Mouse (Mus musculus) forebrain, postnatal 0 days (tissue): ENCODE results near the gene Mcf2l. TPM values are rescaled to one million over a fixed set of nuclear protein-coding genes. Genes with fewer than 3 reads are reported as not detected.

Experiments used
- ATAC-seq: fragments of 200-750 bp; cut with Nextera tagmentation; 2 replicates; pipeline ENCODE4 v1.8.0; 2017; ENCODE audit warnings: mild to moderate bottlenecking, moderate library complexity
- DNase-seq: peaks from one replicate; pipeline ENCODE4 v3.0.0-alpha.2; 2015
- H3K27ac ChIP-seq: fragments of 300-500 bp; sonication (generic); 2 replicates; pipeline ENCODE4 v1.5.1; 2014; ENCODE audit warnings: low read depth, mild to moderate bottlenecking, antibody characterized with exemption, low read length, moderate library complexity, mixed read lengths
- H3K27me3 ChIP-seq: fragments of 300-500 bp; sonication (generic); 2 replicates; pipeline ENCODE4 v1.6.1; 2014; ENCODE audit warnings: mild to moderate bottlenecking, low read length, mixed read lengths; ENCODE audit not compliant: insufficient read depth
- H3K36me3 ChIP-seq: fragments of 300-500 bp; sonication (generic); 2 replicates; pipeline ENCODE4 v1.6.1; 2014; ENCODE audit warnings: mild to moderate bottlenecking, moderate library complexity; ENCODE audit not compliant: insufficient read depth
- H3K4me1 ChIP-seq: fragments of 300-500 bp; sonication (generic); 2 replicates; pipeline ENCODE4 v1.6.1; 2014; ENCODE audit warnings: antibody characterized with exemption; ENCODE audit not compliant: insufficient read depth
- H3K4me2 ChIP-seq: fragments of 300-500 bp; sonication (generic); 2 replicates; pipeline ENCODE4 v1.6.1; 2014; ENCODE audit warnings: low read depth, mild to moderate bottlenecking, moderate library complexity
- H3K4me3 ChIP-seq: fragments of 300-500 bp; sonication (generic); 2 replicates; pipeline ENCODE4 v1.5.1; 2014; ENCODE audit warnings: low read depth, low read length, mixed read lengths
- H3K9ac ChIP-seq: fragments of 300-500 bp; sonication (generic); 2 replicates; pipeline ENCODE4 v1.6.1; 2014; ENCODE audit warnings: mild to moderate bottlenecking
- H3K9me3 ChIP-seq: fragments of 300-500 bp; sonication (generic); 2 replicates; pipeline ENCODE4 v1.6.1; 2016; ENCODE audit warnings: low read length
- CTCF ChIP-seq: sonication (generic); IDR thresholded peaks from 2 replicates; pipeline ENCODE4 v1.5.1; 2016; ENCODE audit warnings: antibody characterized with exemption, control low read depth, low read depth
- WGBS: fragments of 180-500 bp; shearing (Covaris S2); extraction: QIAGEN DNeasy Blood & Tissue Kit; methylation state at CpG from one replicate; pipeline ENCODE4 v1.1.7; 2014; 5-methylcytosine and 5-hydroxymethylcytosine counted together
- polyA plus RNA-seq: library from polyadenylated mRNA; unstranded; fragments of >200 nt; fragmentation: Nextera tagmentation; extraction: Ambion mirVana; gene quantifications from 2 replicates; pipeline ENCODE4 v1.2.1, GENCODE M21; 2015
- total RNA-seq: library from RNA; depleted of rRNA; stranded (reverse); fragments of >200 nt; gene quantifications from 2 replicates; pipeline ENCODE4 v1.2.3, GENCODE M21; 2014

The Mcf2l gene
- total and polyA plus RNA-seq, 2 experiments from 2014 or later: 118 to 371 TPM

DNA sequence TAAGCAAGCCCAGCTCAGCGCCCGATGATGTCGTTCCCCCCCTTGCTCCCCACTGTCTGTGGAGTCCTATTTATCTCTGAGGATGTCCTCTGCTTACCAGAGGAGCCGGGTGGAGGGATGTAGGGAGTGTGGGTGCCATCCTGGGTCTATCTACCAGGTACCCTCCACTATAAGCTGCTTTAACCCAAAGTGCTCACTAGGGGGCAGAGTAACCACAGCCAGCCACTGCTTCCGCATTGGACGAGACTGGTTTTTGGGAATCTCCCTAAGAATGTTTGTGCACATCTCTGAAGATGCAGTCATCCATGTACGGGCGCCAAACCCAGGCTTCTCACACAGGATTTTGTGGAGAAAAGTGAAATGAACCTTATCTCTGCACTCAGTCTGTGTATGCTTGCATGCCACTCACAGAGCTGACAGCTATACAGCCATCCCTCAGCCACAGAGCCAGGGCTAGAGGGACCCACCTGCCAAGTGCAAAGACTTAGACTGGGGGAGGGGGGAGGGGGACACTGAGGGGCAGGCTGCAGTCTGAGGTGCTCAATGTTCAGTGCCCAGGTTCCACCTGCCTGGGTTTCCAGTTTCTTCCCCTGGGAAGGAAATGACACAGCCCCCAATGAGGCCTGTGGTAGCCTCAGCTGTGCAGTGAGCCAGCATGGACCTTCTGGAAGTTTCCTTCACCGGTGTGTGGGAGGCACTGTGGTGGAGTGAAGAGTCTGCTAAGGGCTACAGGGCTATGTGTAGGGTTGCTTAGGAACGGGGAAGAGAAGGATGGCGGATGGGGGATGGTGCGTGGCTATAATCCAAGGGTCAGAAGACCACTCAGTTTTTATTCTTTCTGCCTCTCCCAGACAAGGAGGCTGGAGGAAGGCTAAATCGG is 23.1 kb downstream of the Mcf2l start:
- no peak overlapping the region for H3K4me2 ChIP-seq
- H3K4me3 ChIP-seq: no peak overlapping the region
- peaks cover 5% of the 10 kb centered on the region; the same call in 1 of the 2 replicates for H3K36me3 ChIP-seq
- DNase-seq: peak; percentile 85
- no peaks in the 10 kb centered on the region for H3K27me3 ChIP-seq
- H3K9me3 ChIP-seq: no peaks in the 10 kb centered on the region
- no peak overlapping the region for H3K27ac ChIP-seq
- WGBS: 50% methylated on average over 13 of the region's 13 CpGs
- TF ChIP-seq CTCF: peak; percentile 92
- no peak overlapping the region for H3K9ac ChIP-seq
- peak; percentile 89 for ATAC-seq
- no peaks in the 10 kb centered on the region for H3K4me1 ChIP-seq

DNA sequence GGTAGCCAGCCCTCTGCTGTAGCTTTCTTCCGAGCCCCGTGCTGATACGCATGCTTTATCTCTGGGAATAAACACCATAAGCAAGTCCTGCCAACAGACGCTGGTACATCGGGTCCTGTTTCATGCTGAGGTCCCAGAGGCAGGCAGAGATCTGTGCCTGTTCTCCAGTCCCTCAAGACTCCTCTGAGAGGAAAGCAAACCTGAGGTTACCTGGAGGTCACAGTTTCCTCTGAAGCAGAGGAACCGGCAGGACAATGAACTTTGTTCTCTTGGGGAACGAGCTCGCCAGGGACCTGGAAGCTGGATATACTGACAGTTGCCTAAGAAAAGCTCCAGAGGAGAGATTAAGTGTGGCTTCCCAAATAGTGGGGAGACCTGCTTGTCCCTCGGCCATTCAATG is 24.2 kb downstream of the Mcf2l start:
- DNase-seq (no peak), ATAC-seq (no peak)
- Histone ChIP-seq H3K36me3 (peaks cover 5% of the 10 kb centered on the region; the same call in 1 of the 2 replicates), H3K27me3 (no peaks in the 10 kb centered on the region), H3K9ac (no peak overlapping the region), H3K4me2 (no peak overlapping the region), H3K9me3 (no peaks in the 10 kb centered on the region), H3K4me1 (no peaks in the 10 kb centered on the region), H3K4me3 (no peak overlapping the region), H3K27ac (no peak overlapping the region)
- WGBS: 74% methylated on average over 9 of the region's 9 CpGs
- TF ChIP-seq CTCF: no peak

DNA sequence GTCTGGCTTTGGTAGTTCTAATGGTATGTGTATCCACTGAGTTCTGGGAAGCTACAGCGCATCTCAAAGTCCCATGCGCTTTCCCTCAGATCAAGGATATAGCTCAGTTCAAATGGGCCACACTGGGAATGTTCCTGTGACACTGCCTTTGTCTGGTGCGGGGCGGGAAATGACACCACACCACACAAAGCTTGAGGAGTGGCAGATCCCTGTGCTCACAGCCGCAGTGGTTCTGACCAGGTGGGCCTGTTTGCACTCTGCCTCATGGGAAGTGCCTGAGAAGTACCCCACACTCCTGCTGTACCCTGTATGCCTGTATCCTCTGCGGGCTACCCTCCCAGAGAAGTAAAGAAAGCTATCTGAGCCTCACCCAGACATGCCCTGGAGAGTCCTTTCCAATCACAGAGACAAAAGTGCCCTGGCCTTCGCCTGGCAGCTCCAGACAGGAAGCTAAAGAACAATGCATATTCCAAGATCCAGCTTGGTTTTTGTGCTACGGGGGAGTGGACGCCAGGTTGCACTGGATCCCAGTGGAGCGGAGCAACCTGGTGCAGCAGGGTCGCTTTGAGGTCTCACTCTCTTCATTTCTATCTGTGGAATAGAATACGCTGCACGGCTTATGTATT is 30.3 kb downstream of the Mcf2l start:
- Histone ChIP-seq H3K4me2 (no peak overlapping the region), H3K36me3 (no peaks in the 10 kb centered on the region), H3K9me3 (no peaks in the 10 kb centered on the region), H3K4me3 (no peak overlapping the region), H3K27me3 (no peaks in the 10 kb centered on the region), H3K9ac (no peak overlapping the region), H3K4me1 (no peaks in the 10 kb centered on the region), H3K27ac (no peak overlapping the region)
- TF ChIP-seq CTCF: no peak
- 87% methylated on average over 13 of the region's 13 CpGs for WGBS
- ATAC-seq: no peak
- no peak for DNase-seq

DNA sequence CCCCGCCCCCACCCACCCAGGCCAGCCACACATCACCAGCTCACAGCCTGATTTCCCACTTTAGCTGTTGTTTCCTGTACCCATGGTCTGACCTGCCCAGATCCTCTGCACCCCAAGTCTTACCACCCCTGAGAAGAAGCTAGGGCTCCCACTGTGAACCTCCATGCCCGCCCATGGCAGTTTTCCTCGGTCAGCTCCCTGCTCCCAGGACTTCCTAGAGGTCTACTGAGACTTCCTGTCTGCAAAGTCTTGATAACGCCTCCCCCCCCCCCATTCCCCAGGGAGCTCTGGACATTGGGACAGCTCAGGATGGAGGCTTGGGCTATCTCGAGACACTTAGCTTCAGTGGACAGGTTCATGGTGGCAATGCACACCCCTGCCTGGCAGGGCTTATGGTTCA is 31.5 kb downstream of the Mcf2l start:
- ATAC-seq (no peak), DNase-seq (no peak)
- Histone ChIP-seq H3K36me3 (no peaks in the 10 kb centered on the region), H3K27ac (no peak overlapping the region), H3K4me1 (no peaks in the 10 kb centered on the region), H3K9ac (no peak overlapping the region), H3K9me3 (no peaks in the 10 kb centered on the region), H3K4me3 (no peak overlapping the region), H3K27me3 (no peaks in the 10 kb centered on the region), H3K4me2 (no peak overlapping the region)
- no peak for TF ChIP-seq CTCF
- WGBS: 96% methylated on average over 5 of the region's 5 CpGs

DNA sequence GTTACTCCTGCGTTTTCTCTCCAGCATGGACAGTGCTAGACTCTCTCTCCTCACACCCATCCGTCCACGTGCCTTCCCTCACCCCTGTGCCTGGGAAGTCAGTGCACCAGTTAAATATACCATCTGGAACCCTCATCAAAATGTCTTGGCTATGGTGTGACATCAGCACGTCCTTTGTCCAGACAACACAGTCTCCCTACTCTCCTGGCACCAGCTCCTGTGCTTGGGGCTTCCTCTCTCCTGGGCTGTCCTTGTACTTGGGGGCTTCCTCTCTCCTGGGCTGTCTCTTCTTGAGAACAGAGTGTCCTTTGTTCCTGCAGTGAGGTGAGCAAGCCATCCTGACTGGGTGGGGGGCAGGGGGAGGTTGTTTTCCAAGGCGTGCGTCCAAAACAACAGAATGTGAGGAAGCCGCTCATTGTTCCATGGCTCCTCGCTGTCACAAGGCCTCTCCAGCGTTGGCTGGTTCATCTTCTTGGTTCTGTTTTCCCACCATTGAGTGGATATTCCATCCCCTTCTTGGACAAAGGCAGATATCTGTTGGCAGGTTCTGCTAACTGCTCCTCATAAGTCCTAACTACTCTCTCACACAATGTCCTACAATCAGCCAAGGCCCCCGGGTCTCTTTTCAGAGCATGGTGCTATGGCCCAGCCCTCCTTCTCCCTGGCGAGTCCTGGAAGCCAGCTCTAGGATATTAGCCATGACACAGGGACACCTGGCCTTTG is 32.2 kb downstream of the Mcf2l start:
- Histone ChIP-seq H3K4me2 (no peak overlapping the region), H3K9me3 (no peaks in the 10 kb centered on the region), H3K27ac (no peak overlapping the region), H3K27me3 (no peaks in the 10 kb centered on the region), H3K4me3 (no peak overlapping the region), H3K9ac (no peak overlapping the region), H3K4me1 (no peaks in the 10 kb centered on the region), H3K36me3 (no peaks in the 10 kb centered on the region)
- ATAC-seq (peak; percentile 16; the same call in 1 of the 2 replicates), DNase-seq (no peak)
- no peak for TF ChIP-seq CTCF
- WGBS: 65% methylated on average over 11 of the region's 11 CpGs

DNA sequence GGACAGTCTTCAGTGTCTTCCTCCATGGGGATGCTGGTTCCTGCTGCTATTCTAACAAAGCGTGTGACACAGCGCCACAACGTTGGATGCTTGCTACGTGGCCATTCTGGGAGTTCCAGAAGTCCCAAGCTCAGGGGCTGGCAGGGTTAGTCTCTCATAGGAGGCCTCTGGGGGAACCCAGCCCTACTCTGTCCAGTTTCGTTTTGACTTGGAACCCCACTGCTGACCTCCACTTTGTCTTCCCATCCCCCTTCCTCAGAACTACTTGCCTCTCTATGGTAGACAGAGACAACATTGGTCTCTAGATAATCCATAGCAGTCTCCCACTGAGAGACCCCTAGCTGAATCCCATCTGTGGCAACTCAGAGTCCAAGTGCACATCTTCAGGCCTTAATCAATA is 33.0 kb downstream of the Mcf2l start:
- 75% methylated on average over 5 of the region's 5 CpGs for whole genome bisulfite sequencing
- Histone ChIP-seq H3K9ac (no peak overlapping the region), H3K36me3 (no peaks in the 10 kb centered on the region), H3K27ac (no peak overlapping the region), H3K4me3 (no peak overlapping the region), H3K4me1 (no peaks in the 10 kb centered on the region), H3K4me2 (no peak overlapping the region), H3K9me3 (no peaks in the 10 kb centered on the region), H3K27me3 (no peaks in the 10 kb centered on the region)
- ATAC-seq (no peak), DNase-seq (no peak)
- TF ChIP-seq CTCF: no peak
